Mouse (Mus musculus): ENCODE measurements around the gene Lca5l.

GRCm38 (mm10) chr16:96159794-96160346 lies 32.2 kb downstream of the Lca5l start:
- TF ChIP-seq ZMIZ1 (IDR thresholded peaks at IDR 0.05; ENCODE audit: low read depth, low read length): no peak
- TF ChIP-seq CTCF (IDR thresholded peaks at IDR 0.05 in 2 of 3, conservative IDR thresholded peaks at IDR 0.05 in 1 of 3; ENCODE audit: control insufficient read depth in 1 of 3, insufficient read depth in 1 of 3, low read depth in 2 of 3, low read length in 3 of 3, poor library complexity in 1 of 3, severe bottlenecking in 1 of 3): no peak
- TF ChIP-seq ZNF384 (IDR thresholded peaks at IDR 0.05; ENCODE audit: low read depth, low read length): no peak
- TF ChIP-seq USF2 (IDR thresholded peaks at IDR 0.05; ENCODE audit: borderline replicate concordance in 1 of 2, insufficient read depth in 1 of 2, low read depth in 1 of 2, low read length in 2 of 2): no peak
- TF ChIP-seq POLR2A (IDR thresholded peaks at IDR 0.05; ENCODE audit: control insufficient read depth in 1 of 2, insufficient read depth in 1 of 2, low read depth in 1 of 2, low read length in 2 of 2, poor library complexity in 1 of 2): no peak
